Mouse (Mus musculus): ENCODE results near the gene Abcg8. TPM values are rescaled to one million over a fixed set of nuclear protein-coding genes. Genes with fewer than 3 reads are reported as not detected.

Gene Abcg8
- polyA plus RNA-seq, 1 experiment from 2014 or later: 0.17 TPM

GRCm38 (mm10) chr17:84749297-84749696, 73.2 kb downstream of the Abcg8 start:
- H3K4me1 ChIP-seq (ENCODE audit: control insufficient read depth, insufficient read depth, low read length): no peaks in the 10 kb centered on the region
- H3K27me3 ChIP-seq (ENCODE audit: control insufficient read depth, insufficient read depth, low read length): no peaks in the 10 kb centered on the region
- no peak for ATAC-seq (replicated peaks; ENCODE audit: extremely low read depth, insufficient read depth, low FRiP score)
- H3K4me3 ChIP-seq (ENCODE audit: low read length): no peak overlapping the region
- WGBS: 73% methylated on average over 8 of the region's 8 CpGs
- H3K9ac ChIP-seq (ENCODE audit: low read length): no peak overlapping the region
- H3K27ac ChIP-seq (ENCODE audit: low read length): no peak overlapping the region
- H3K4me2 ChIP-seq (ENCODE audit: low read depth, low read length): no peak overlapping the region
- H3K36me3 ChIP-seq (ENCODE audit: control insufficient read depth, insufficient read depth): peaks cover 24% of the 10 kb centered on the region
- H3K9me3 ChIP-seq (replicated peaks; ENCODE audit: control insufficient read depth, low read length): no peaks in the 10 kb centered on the region

Other genes with a start within 250 kb of the Abcg8 start
- 4.8 and 5.3 TPM in 2 replicates for gene Thada, start 210.1 kb upstream of the Abcg8 start, polyA plus RNA-seq (2015; fragmentation: Nextera tagmentation; extraction: Ambion mirVana)
- 1.6 and 2.3 TPM in 2 replicates for gene Plekhh2, start 164.4 kb upstream of the Abcg8 start, polyA plus RNA-seq (2015; fragmentation: Nextera tagmentation; extraction: Ambion mirVana)
- 11.7 and 13.0 TPM in 2 replicates for gene Dync2li1, start 49.8 kb upstream of the Abcg8 start, polyA plus RNA-seq (2015; fragmentation: Nextera tagmentation; extraction: Ambion mirVana)
- gene Abcg5, start 6.7 kb downstream of the Abcg8 start, polyA plus RNA-seq (2015; fragmentation: Nextera tagmentation; extraction: Ambion mirVana): 0.18 and 0.20 TPM in 2 replicates
- gene Lrpprc, start 114.5 kb downstream of the Abcg8 start, polyA plus RNA-seq (2015; fragmentation: Nextera tagmentation; extraction: Ambion mirVana): 68.9 and 77.2 TPM in 2 replicates

Data from heart, embryonic 16.5 days (tissue).